Mouse (Mus musculus): ENCODE results near the gene Dennd2a.
"Not testable (repeated sequence)": the region's sequence is repeated elsewhere in the genome, so short reads cannot be mapped to it uniquely, and the experiment has no call there.

Gene Dennd2a

GRCm38 (mm10) chr6:39445801-39446572 is 111.7 kb downstream of the Dennd2a start:
- no peak for DNase-seq

- no peak for DNase-seq
Measured at GRCm38 (mm10) chr6:39442786-39443287, 114.8 kb downstream of the Dennd2a start.

DNA sequence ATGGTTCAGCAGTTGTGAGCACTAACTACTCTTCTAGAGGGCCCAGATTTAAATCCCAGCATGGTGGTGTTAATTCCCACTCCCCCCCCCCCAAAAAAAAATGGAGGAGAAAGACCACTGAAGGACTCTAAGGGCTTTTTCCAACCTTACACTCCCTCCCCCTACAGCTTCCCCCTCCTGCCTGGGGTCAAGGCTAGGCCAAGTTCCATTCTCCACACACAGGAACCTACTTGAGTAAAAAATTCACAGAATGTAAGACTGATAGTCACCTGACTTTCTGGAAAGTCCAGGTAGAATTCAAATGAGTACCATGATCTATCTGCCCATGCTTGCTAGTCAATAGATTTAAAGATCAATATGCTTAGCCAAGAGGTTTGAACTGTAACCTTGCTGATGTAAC is 117.5 kb downstream of the Dennd2a start:
- no peak for DNase-seq

GRCm38 (mm10) chr6:39437519-39437918 is 120.1 kb downstream of the Dennd2a start:
- not testable (repeated sequence) for DNase-seq

DNA sequence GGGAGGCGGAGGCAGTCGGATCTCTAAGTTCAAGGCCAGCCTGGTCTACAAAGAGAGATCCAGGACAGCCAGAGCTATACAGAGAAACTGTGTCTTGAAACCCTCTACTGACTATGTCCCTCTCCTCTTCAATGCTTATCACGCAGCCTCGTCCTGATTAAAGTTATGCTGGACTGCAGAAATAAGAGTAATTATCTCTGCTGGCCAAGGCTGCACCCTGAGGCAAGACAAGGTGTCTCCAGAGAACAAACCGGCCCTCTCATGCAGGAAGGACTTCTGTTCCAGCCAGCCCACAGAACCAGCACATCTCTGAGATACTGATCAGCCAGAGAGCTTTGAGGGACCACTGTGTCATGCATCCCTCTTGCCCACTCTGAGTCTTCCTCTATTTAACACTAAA is 121.8 kb downstream of the Dennd2a start:
- DNase-seq = no peak

GRCm38 (mm10) chr6:39434886-39435492 is 122.7 kb downstream of the Dennd2a start:
- DNase-seq = no peak

- DNase-seq = no peak
Measured at GRCm38 (mm10) chr6:39434111-39434885, 123.4 kb downstream of the Dennd2a start.

DNA sequence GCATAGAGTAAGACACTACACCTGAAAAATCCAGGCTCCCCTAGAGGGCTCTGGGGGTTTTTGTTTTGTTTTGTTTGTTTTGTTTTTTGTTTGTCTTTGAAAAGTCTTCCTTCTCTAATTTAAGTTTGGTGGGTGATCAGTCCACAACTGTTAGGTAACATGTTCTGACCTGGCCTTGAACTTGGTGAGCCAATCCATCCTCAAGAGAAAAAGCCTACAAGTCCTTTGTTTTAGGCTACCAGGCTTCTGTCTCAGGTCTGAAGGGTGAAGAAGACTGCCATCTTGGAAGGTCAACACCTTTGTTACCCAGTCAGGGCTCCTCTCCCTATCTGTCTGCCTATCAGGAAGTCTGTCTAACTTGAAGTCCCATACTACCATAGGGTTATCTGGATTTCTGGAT is 124.0 kb downstream of the Dennd2a start:
- no peak for DNase-seq

DNA sequence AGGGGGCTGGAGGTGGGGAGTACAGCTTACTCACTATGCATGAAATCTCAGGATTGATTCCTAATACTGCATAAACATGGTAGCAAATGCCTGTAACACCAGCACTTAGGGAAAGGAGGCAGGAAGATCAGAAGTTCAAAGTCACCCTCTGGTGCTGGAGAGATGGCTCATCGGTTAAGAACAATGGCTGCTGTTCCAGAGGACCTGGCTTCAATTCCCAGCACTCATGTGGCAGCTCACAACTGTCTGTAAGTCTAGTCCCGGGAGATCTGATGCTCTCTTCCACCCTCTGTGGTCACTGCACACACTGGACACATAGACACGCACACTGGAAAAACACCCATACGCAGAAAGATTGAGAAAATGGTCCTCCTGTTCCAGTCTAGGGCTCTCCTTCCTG is 124.5 kb downstream of the Dennd2a start:
- no peak for DNase-seq

DNA sequence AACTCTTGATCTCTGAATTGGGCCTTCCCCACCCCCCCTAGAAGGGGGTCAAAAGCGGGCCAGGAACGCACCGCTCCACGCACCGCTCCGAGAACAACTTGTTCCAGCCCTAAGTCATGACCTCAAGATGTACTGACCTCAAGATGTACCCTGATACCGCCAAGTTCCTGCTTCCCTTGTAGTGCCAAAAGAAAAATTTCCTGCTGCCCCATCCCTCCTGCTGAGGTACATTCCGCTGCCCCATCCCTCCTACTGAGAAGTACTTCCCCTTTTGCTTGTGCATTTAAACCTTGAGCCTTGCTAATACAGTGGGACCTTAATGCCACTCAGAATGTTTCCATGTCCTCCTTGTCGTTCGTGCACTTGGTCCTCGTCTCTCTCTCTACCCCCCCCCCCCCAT is 126.9 kb downstream of the Dennd2a start:
- DNase-seq = no peak

DNA sequence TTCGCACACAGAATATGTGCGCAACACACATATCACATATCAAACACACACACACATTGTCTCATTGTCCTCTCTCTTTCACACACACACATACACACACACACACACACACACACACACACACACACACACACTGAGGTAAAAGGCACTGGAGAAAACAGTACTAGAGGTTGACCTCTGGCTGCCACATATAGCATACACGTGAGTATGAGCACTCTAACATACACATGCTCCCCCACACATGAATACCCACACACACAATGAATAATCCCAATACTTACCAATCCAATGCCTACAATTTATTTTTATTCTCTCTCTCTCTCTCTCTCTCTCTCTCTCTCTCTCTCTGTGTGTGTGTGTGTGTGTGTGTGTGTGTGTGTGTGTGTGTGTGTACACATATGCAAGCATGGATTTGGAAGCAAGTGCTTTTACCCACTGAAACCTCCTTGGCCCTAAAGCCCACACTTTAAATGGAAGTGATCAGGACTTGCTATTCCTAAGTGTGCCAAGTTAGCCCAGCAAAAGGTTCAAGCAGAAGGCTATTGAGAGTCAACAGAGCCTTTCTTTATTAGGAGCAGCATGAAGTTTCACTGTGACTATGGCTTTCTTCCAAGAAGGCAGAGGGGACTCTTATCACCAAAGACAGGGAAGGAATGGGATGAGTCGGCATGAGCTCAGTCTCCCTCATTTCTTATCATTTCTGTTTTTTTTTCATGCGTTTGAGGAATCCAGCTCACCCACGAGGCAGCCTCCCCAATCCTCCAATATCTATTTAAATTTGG is 128.5 kb downstream of the Dennd2a start:
- DNase-seq = no peak

DNA sequence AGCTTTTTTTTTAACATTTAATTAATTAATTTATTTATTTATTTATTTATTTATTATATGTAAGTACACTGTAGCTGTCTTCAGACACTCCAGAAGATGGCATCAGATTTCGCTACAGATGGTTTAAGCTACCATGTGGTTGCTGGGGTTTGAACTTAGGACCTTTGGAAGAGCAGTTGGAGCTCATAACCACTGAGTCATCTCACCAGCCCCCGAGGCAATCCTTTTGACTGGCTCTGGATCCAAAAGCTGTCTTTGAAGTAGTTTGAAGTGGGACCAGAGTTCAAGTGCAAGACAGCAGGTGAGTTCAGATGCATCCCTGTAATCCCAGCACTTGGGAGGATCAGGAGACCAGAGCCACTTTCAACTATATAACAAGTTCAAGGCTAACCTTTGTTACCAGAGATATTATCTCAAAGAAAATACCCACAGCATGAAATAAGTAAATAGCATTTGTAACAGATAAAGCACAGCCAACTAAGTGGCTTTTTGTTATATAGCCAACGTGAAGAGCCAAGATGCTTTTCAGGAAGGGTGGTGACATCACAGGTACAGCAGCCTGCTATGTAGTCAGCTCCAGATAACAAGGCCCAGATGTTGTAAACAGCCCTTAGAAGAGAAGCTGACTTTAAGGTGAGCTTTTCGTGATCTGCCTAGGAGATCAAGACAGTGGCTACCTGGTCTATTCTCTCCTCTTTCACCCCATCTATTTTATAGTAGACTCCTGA is 130.2 kb downstream of the Dennd2a start:
- DNase-seq = no peak

DNA sequence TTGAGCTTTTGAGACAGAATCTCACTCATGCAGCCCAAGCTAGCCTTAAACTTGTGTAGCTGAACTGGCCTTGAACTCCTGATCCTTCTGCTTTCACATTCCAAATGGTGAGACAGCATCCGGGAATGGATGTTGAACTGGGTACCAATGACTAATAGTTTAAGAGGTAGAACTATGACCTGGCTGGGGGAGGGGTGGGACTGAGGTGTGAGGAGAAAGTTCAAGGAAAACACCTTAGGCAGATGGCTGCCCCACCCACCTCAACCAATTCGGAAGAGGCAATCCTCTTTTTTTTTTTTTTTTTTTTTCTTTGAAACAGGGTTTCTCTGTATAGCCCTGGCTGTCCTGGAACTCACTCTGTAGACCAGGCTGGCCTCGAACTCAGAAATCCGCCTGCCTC is 130.9 kb downstream of the Dennd2a start:
- no peak for DNase-seq

- DNase-seq = no peak
Measured at GRCm38 (mm10) chr6:39425181-39425580, 132.5 kb downstream of the Dennd2a start.

- DNase-seq = no peak
Measured at GRCm38 (mm10) chr6:39423686-39424085, 134.0 kb downstream of the Dennd2a start.

- DNase-seq = no peak
Measured at GRCm38 (mm10) chr6:39423130-39423551, 134.5 kb downstream of the Dennd2a start.

GRCm38 (mm10) chr6:39420867-39421266 is 136.8 kb downstream of the Dennd2a start:
- no peak for DNase-seq

GRCm38 (mm10) chr6:39419851-39420721 is 137.6 kb downstream of the Dennd2a start, which contains the start of gene Mkrn1:
Gene Mkrn1 (minus strand): TSS chr6:39420462.
- peak; percentile 98 for DNase-seq

DNA sequence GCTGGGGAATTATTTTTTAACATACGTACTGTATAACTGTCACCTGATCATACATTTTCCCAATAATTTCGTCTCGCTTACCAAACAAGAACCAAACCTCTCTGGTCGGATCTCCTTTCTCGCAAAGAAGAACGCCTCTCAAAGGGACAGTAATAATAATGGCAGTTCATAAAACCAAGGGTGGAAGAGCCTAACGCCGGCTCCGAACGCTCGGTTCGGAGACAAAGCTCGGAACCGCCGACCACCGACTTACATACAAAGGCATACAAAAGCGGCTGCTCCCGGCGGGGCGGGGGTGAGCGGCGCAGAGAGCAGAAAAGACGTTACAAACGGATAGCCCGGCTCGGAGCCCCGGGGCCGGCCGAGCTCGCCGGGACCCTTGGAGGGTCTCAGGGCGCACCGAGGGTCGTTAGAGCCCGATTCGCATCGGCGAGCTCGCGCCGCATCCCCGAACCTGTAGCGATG is 138.2 kb downstream of the Dennd2a start:
- DNase-seq = no peak

DNA sequence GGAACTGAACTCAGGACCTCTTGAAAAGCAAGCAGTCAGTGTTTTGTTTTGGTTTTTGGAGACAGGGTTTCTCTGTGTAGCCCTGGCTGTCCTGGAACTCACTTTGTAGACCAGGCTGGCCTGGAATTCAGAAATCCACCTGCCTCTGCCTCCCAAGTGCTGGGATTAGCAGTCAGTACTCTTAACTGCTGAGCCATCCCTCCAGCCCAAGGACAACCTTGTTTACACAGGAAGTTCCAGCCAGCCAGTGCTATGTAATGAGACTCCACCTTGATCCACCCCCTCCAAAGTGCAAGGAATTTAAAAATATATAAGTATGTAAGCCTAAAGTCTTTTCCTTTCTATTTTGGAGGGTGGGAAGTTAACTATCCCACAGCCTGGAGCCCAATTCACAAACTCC is 141.0 kb downstream of the Dennd2a start:
- not testable (repeated sequence) for DNase-seq

GRCm38 (mm10) chr6:39415762-39416161 is 141.9 kb downstream of the Dennd2a start:
- peak; percentile 84 for DNase-seq
